Mouse (Mus musculus) liver, postnatal 0 days (tissue): ENCODE results near the gene Dnajc19.

Source experiments
- CTCF ChIP-seq: sonication (generic); IDR thresholded peaks from 2 replicates; pipeline ENCODE4 v1.5.1; 2016; ENCODE audit warnings: antibody characterized with exemption, low read depth
- EP300 ChIP-seq: IDR thresholded peaks from 2 replicates; pipeline ENCODE4 v1.6.1; 2016; ENCODE audit warnings: antibody characterized with exemption, low read depth, mild to moderate bottlenecking

- TF ChIP-seq CTCF (no peak), EP300 (no peak)
Observed at GRCm38 (mm10) chr3:34106421-34106820, 25.3 kb upstream of the Dnajc19 start.
